Mouse (Mus musculus): ENCODE measurements around the gene Lmod3.

GRCm38 (mm10) chr6:97216154-97216821, 36.3 kb downstream of the Lmod3 start:
- TF ChIP-seq CTCF (IDR thresholded peaks at IDR 0.05; ENCODE audit: control insufficient read depth, insufficient read depth, insufficient replicate concordance, low read depth, low read length) (no peak), POLR2A (IDR thresholded peaks at IDR 0.05; ENCODE audit: control insufficient read depth, low read depth, low read length) (no peak)
